Mouse (Mus musculus): ENCODE measurements around the gene Prkar1b.

- TF ChIP-seq CTCF (IDR thresholded peaks at IDR 0.05; ENCODE audit: borderline replicate concordance, control insufficient read depth, extremely low read depth, insufficient read depth, low read length, poor library complexity), result no peak
- no peak for TF ChIP-seq POLR2A (IDR thresholded peaks at IDR 0.05; ENCODE audit: control insufficient read depth, extremely low read depth, insufficient read depth, low read length, poor library complexity)
Observed at GRCm38 (mm10) chr5:139098991-139099972, 50.5 kb downstream of the Prkar1b start.

All from thymus, adult 2 months (tissue).